Mouse (Mus musculus) E14TG2a.4 (cell line): ENCODE measurements around the gene Serinc4.

Source experiments
- CTCF ChIP-seq: conservative IDR thresholded peaks from 2 replicates; pipeline ENCODE4 v1.5.1; 2014; ENCODE audit warnings: low read length
- POU5F1 ChIP-seq: IDR thresholded peaks from 2 replicates; pipeline ENCODE4 v1.6.1; 2014; ENCODE audit warnings: low read length, borderline replicate concordance

DNA sequence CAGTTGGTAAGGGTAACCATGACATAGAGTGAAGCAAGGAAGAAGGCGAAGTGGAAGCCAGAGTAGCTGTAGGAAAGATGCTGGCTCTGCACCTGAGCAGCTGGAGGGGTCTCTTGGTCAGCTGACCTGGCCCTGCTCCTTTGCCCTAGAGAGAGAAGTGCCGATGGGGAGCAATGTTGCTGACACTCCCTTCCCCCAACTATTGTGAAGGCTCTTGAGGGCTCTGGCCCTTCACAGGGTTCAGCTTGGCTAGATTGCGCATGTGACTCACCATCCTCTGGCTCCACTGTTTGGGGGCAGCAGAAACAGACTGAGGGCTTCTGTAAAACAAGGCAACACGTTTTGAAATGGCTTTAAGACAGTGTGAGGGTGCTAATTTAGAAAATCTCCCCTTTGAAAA lies 4.2 kb downstream of the Serinc4 start:
- TF ChIP-seq CTCF (no peak), POU5F1 (no peak)
